Mouse (Mus musculus): Measurements from ENCODE around the gene Ttc17. TPM values are rescaled to one million over a fixed set of nuclear protein-coding genes. Genes with fewer than 3 reads are reported as not detected.

Gene Ttc17
- polyA plus RNA-seq, 1 experiment from 2014 or later = 15.4 TPM

DNA sequence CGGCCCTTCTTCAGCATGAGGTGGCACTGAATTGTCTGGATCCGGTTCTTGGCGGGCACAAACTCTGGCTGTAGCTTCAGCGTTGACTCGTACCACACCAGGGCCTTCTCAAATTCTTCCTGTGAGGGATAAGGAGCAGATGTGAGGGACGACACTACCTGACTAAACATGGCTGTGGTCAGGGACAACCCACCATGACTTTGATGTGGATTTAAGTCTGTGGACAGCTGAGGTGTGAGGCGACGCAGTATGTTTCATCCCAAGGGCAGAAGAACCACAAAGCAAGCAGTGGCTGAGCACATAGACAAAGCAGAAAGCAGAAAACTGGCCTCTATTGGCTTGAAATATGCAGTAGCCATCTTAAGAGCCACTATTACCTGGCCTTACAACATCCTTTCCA, 104.7 kb downstream of the Ttc17 start:
- no peak for DNase-seq (ENCODE audit: low spot score)

DNA sequence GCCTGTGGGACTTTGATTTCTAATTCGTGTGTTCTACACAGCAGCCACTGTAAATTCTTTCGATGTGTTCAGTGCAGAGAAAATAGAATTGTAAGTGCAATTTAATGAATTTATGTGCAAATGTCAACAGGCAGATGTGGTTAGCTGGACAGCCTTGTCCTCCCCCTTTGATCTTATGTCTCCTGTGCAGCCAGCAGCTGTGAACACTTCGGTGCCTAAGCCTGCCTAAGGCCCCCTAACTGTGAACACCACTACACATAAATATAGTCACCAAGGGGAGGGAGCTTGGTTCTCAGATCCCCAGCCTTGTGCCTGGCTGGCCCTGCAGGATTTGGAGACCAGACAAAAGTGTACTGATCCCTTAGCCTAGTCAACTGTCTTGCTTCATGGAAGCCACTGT, 109.0 kb downstream of the Ttc17 start:
- no peak for DNase-seq (ENCODE audit: low spot score)

DNA sequence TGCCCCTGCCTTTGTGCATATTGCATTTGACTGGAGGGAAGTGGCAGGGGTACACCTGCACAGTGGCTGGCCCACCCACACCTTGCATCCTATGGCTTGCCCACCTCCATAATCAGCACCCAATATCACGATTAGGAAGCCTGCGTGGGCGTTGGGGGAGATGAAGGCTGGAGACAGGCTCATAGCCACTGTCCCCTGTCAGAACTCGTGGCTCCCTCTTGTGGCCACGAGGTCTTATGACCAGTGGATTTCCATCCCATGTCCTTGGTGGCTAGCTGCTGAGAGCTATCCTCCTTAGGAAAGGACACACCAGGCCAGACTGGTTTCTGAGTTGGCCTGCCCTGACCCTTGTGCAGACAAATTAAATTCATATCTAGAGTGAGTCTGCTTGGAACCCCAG, 116.0 kb downstream of the Ttc17 start:
- peak; percentile 43 for DNase-seq (ENCODE audit: low spot score)

DNA sequence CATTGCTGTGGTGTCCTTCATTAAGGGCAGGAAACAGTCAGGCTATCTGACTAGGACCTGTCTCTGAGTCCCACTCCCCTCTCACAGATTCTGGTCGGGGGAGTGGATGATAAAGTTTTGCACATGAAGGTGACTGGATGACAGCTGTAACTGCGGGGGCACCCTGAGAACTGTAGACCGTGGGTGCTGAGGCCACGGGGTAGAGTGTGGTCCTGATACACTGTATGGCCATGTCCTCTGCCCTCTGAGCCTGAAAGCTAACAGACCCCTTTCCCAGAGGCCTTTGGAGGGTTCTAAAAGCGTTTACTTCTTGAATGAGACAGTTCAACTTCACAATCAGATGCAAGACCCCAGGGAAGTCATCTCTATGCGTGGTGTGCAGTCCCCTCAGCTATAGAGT, 116.8 kb downstream of the Ttc17 start:
- DNase-seq (ENCODE audit: low spot score) = no peak

DNA sequence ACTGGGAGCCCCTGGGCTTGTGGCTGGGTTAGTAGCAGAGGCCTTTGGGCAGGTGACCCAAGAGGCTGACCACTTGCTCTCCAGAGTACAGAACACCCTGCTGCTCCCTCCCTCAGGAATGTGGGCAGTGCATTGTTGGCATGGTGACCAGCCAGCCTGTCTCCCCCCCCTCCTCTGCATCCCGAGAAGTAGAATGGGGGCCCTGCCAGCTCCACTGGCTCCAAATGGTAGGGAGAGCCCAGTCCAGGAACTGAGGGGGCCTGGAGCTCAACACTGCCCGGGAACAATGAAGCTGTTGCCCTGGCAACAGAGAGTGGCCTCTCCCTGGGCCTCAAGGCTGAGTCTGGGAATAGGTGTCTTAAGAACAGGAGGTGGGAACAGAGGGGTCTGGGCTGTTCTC, 117.3 kb downstream of the Ttc17 start:
- DNase-seq (ENCODE audit: low spot score) = no peak

DNA sequence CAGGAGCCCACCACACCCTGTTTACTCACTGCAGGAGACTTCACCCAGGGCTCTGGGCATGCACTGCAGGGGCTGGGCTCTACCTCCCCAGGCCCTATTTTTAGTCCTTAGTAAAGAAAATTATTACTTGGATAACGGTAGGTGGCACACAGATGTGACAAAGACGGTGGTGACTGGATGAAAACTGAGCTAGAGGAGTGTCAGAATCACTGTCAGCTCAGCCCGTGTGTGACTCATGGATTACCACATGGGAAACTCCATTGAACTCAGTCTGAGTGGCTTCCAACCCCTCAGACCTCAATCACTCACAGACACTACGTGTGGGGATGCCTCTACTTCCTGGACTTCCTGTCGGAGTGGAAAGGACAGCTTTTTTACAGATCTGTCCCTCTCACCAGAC, 118.4 kb downstream of the Ttc17 start:
- DNase-seq (ENCODE audit: low spot score) = no peak

DNA sequence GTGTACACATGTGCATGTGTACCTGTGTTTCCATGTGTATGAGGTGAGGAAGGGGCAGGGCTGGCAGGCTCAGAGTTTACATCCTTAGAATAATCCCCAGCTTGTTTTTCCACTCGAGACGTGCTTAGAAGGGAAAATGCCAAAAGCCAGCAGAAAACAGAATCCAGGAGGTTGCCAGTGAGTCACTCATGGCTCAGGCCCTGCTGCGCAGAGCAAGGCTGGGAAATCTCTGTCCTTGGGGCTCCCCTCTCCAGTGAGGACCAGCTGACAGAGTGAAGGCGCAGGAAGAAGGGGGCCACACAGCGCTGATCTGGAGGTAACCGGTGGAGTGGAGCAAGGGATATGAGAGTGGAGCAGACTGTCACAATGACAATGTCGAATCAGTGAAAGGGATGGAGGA, 119.1 kb downstream of the Ttc17 start:
- no peak for DNase-seq (ENCODE audit: low spot score)

DNA sequence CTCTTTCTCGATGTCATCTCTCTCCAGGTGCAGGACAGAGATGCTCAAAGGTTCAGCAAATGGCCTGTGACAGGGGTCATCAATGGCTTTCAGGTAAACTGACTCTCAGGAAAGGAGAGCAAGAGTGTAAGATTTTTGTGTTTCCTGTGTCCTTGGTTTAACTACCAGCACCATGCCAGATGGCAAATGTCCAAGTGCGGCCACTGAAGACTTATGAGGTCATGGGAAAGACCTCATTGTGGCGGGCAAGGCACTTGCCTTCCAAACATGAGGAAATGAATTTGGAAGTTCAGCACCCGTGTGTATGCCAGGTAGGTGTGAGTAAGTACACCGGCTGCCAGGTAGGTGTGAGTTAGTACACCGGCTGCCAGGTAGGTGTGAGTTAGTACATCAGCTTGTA, 123.0 kb downstream of the Ttc17 start:
- no peak for DNase-seq (ENCODE audit: low spot score)

DNA sequence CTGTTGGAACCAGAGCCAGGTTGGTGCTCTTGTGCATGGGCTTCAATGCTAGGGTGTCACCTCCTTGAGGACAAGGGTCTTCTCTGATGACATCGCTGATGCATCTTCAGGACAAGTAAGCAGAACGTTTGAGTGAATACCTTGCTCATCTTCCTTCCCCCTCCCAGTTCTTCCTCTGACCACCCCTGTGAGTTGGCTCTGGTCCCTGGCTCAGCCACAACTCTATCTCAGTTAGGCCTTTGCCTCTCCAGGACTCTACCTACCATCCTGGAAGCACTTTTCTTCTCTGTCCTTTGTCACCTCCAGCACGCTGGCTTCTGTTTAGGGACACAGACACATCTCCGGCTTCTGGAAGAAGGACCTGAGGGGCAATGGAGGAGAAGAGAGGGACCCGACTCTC, 126.9 kb downstream of the Ttc17 start:
- DNase-seq (ENCODE audit: low spot score) = no peak

DNA sequence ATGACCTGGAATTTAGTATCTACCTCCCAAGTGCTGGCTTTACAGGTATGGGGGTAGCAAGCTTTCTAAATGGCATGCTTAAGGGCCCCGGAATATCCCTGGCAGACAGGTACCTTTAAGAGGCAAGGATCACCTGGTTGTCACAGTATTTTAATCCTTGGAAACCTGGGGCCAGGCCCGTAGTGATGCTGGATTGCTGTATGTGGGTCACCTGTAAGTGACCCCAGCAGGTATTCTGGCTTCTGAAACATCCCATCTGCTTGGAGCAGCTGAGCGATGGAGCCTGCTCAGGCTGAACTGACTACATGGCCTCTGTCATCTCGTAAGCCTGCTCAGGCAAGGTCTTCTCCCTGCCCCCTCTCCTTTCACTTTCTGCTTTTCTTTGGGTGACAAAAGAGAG, 130.4 kb downstream of the Ttc17 start:
- no peak for DNase-seq (ENCODE audit: low spot score)

DNA sequence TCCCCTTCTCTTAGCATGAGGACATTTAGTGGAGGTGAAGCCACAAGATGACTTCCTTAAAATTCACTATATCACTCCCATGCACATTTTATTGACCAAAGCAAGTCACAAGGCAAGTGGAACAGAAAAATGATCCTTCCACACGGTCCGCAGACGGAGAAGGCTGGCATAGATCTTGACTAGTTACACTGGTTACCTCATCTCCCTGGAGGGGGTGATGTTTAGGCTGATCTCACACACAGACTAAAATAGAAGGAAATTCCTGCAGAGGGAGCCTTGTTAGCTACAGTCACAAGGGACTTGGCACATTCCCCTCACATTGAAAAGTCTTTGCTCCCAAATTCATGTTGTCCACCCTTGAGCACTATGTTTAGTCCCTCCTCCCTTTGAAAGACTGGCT, 130.8 kb downstream of the Ttc17 start:
- DNase-seq (ENCODE audit: low spot score) = no peak

DNA sequence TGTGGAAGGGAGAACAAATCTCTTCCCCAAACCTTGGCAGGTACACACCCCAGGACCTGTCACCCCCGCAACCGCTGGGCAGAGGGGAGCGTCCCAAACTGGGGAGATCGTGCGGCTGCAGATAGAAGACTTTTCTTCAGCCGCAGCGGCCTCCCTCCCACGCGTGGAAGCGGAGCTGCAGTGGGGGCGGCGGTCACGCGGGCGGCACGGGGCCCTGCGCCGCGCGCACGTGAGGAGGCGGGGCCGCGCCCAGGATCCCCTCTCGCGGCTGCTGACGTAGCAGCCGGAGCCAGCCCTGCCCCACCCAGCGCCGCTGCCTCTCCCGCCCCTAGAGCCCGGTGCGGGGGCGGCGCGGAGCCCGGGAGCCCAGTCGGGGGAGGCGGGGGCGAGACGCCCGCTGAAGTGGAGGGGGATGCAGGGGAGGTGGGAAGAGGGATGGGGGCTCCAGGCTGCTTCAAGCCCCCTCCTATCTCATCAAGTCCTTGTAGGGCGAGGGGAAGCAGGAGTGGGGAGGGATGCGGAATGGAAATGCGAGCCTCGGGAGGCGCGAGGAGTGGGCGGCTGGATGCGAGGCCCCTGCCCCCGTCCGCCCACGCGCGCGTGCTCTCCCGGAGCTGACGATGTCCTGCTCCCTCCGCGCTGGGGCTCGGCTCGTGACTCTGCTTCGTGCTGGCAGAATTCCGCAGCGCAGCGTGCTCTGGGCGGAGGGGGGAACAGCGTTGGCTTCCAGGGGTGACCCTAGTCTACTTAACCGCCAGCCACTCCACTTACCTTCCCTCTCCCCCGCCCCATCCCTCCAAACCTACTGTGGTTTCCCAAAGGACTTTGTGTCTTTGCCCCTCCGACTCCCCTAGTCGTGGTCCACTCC, 133.1 kb downstream of the Ttc17 start:
- peak; percentile 54 for DNase-seq (ENCODE audit: low spot score)

DNA sequence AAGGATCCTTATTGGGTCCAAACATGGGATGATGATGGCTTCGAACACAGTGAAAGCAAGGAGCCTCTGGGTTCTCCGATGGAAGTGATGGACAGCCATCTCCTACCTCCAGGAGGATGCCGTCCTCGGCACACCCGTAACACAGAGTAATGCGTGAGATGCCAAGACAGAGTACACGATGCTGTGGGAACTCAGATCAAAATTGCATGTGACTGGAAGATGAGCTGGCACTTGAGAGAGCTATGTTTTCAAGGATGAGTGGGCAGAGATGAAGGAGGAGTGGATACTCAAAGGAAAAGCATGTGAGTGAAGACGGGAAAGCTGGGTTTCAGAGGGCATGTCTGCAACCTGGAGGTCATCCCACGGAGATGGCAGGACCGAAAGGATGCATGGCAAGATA, 135.3 kb downstream of the Ttc17 start:
- DNase-seq (ENCODE audit: low spot score) = no peak

DNA sequence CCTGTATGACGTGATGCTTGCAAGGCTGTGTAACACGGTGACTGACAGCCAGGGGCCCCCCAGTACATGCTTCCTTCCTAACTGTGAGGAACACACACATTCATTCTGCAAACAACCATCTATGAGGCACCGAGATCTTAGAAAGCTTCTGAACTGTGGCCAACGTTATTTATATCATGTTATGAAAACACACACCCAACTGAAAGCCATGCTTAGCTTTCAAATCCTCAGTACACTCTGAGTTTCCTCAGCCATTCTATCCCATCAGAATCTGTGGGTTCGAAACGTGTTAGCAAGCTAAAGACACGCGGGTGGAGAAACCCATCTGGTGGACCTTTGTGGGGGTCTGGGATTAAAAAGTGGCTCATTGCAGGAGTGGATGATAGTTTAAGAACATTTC, 137.7 kb downstream of the Ttc17 start:
- DNase-seq (ENCODE audit: low spot score) = no peak

DNA sequence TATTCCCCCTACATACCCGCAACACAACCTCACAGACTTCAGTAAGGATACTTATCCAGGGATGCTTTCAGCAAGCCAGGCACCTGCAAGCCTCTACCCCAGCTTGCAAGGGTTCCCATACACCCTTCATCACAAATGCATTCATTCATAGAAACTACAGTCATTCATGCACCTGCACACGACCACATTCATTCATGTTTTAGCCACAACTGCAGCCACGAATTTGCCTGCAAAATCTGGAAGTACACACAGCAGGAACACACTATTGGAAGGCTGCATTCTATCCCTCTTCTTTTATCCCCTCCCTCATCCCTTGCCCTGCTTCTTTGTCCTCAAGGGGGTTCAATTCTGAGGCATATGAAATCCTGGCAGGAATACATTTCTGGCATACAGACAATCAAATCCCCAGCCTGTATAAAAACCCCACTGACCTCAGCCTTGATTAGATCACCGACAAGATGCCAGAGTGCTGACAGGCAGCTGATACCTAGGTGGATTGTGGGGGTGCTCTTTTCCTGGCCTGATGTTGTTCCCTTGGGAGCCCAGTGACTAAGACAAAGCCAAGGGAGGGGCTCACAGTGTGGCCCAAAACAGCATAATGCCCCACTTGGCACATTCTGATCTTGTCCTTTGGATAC, 139.2 kb downstream of the Ttc17 start:
- DNase-seq (ENCODE audit: low spot score) = no peak

DNA sequence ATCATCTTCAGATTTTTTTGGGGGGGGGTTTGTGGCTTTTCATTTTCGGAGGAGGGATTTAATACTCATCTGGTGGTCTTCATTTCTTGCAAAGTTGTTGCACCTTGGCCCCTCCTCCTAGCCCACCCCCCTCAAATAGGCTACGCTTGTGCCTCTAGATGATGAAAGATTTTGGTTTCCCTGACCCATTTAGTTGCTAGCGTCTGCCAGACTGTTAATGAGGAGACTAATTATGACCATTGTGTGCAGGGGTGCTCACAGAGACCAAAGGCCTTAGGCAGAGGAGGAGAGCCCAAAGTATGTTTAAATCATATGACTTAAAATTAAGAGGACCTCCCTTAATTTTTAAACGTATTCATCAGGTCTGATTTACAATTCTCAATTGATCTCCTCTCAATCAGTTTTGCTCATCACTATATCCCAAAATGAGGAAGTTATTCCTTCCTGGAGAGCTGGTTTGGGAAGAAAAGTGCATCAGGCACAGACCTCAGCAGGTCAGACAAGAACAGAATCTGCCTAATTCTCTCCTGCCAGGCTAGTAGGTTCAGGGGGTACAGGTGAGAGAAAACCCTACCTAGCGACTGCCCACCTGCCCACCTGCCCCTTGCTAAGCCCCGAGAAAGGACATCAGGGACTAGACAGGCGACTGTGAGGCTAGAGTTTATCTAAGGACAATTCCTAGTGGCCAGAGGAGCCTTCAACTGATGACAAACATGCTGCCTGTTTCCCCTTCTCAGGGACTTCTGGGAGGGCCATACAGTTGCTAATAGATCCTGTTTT, 139.9 kb downstream of the Ttc17 start:
- DNase-seq (ENCODE audit: low spot score) = no peak

DNA sequence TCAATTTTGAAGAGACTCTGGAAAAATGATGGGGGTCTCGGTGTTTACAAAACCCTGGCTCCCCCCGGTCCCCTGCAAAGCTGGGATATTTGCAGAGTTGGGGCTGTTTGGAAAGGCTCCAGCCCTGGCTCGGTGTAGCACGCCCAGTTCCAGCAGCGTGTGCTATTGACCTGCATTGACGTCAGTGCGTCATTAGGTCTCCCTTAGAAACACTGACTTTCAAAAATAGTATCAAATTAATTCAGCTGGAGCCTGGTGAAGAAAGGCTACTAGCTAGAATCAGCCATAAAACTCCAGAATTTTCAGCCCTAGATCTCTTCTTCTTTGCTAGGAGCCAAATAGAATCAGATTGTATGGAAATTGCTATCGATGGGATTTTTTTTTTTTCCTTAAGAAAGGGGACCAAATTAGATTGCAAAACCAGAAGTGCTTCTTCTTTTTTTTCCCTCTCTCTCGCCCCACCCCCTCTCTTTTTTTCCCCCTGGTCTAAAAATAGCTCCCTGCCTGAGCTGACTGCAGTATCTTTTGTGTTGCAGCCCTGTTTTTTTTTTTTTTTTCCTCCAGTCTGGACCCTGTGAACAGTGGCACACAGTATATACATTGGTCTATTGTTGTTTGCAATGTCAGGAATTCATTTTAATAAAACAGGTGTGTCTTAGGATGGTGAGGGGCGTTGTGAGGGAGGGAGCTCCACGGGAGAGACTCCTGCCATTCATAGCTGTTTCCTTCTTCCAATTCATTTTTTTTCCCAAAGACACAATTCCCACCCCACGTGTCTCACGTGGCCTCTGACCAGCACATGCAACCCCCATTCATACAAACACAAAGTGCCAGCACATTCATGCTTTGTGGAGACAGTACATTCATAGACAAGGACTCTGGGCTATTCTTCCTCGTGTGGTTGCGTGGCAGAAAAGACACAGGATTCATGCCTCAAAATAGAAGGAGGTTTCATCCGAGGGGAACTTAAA, 141.0 kb downstream of the Ttc17 start:
- DNase-seq (ENCODE audit: low spot score) = no peak

DNA sequence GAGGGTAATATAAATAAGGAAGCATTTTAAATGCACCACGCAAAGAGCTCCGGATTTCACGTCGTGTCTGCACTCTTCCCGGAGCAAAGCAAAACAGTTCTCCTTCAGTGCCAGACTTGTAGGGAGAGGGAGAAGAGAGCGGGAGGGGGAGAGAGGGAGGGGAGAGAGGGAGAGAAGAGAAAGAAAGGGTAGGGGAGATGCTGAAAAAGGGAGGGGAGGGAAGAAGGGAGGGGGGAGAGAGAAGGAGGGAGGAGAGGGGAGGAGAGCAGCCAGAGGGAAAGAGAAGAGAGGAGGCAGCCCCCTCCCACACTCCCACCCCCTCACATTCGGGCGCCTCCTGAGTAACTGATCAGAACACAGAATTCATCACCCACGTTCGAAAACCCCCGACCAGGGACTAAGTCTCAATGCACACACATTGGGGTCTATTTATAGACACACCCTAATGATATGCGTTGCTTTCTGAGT, 141.8 kb downstream of the Ttc17 start:
- no peak for DNase-seq (ENCODE audit: low spot score)

DNA sequence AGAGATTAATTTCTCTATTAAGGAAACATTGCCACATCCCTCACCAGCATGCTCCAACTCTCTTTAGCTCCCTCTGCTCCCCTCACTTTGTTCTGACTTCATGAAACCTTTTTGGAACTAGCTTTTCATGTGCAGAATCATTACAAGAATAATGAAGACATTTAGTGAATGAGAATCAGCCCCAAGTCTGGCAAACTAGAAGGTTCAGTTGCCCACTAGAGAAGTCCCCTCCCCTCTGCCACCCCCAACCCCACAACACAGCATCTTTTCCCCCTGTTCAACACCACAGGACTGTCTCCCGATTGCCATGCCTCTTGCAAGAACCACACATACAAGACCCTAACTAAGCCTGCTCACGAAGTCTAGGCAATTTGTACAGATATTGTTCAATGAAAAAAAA, 142.5 kb downstream of the Ttc17 start:
- DNase-seq (ENCODE audit: low spot score) = no peak

DNA sequence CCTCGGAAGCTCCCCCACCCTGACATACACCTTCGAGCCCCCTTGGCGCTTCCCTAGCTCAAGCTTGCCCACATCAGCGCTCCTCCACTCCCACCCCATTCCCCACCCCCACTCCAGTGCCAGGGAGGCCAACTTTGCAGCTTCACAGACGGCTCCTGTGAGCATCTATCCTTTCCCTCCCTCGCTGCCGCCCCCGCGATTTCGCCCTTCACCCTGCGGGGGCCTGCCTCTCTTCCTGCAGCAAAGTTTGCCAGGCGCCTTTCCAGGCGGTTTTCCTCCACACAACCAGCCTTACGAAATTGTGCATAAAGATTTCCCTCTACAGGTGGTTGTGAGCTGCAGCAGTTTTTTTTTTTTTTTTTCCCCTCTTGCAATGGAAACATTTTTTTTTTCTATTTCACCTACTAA, 143.0 kb downstream of the Ttc17 start:
- DNase-seq (ENCODE audit: low spot score) = no peak

DNA sequence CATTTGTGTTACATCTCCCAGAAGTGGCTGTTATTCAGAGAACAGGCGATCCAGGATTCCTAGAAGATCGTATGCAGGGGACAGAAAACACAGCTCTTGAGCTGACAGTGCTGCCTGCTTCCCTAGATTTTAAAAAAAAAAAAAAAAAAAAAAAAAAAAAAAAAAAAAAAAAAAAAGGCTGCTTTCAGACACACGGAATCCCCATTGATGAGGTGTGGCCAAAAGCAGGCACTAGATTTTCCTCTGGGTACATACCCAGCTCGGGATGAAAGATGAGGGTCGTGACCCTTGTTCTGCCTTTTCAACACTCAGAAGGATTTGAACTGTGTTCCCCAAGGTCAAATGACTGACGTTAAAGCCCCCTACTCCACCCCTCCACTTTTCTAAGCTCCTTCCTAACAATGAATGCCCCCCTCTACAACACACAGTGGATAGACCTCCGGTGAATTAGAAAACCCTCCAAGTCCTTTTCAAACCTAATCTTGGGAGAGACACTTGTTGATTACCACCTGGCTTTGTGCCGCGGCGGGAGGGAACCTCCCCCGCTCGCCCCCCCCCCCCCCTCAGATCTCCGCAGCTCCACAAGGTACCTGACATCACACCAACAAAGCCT, 143.5 kb downstream of the Ttc17 start:
- DNase-seq (ENCODE audit: low spot score) = no peak

All from thymus, postnatal 0 days (tissue).